Mouse (Mus musculus): ENCODE measurements at regions not wholly inside any gene's neighbourhood (a gene's known extent, or its start where the extent isn't known, plus 50 kb on each side); places are given as distances from the start of the nearest gene placed in this dataset.

DNA sequence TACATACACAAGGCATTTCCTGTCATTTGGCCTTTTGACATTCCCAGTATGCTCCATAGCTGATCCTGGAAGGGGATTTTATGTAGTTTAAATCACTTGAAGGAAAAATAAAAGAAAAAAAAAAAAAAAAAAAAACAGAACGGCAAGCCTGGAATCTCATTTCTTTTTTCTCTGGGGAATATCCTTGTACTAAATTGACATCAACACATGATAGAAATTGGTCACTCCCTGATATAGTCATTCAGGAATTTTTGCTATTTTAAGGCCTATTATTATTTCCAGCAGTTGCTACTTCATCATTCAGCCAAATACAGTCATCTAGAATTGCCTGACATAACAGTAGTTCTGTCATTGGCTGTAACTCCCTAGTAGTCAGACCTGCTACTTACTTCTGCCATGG, 538.8 kb upstream of the Zeb2 start:
- no peak for ATAC-seq (ENCODE audit: poor library complexity, severe bottlenecking)

- peak; percentile 60; the same call in 1 of the 2 replicates for ATAC-seq (ENCODE audit: poor library complexity, severe bottlenecking)
Measured at GRCm38 (mm10) chr2:45654693-45655092, 537.5 kb upstream of the Zeb2 start.

DNA sequence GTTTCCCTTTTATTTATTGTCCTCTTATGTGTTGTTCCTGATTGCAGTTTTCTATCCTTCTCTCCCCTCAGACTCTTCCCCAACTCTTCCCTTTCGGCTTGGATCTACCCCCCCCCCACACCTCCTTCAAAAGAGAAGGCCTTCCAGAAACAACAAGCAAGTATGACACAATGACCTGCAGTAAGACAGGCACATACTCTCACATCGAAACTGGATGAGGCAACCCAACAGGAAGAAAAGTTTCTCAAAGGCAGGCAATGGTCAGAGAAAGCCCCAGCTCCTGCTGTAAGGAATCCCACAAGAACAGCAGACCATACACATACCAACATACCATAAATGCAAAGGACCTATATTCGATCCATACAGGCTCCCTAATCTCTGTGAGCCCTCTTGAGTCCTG, 535.8 kb upstream of the Zeb2 start:
- peak; percentile 68 for ATAC-seq (ENCODE audit: poor library complexity, severe bottlenecking)

DNA sequence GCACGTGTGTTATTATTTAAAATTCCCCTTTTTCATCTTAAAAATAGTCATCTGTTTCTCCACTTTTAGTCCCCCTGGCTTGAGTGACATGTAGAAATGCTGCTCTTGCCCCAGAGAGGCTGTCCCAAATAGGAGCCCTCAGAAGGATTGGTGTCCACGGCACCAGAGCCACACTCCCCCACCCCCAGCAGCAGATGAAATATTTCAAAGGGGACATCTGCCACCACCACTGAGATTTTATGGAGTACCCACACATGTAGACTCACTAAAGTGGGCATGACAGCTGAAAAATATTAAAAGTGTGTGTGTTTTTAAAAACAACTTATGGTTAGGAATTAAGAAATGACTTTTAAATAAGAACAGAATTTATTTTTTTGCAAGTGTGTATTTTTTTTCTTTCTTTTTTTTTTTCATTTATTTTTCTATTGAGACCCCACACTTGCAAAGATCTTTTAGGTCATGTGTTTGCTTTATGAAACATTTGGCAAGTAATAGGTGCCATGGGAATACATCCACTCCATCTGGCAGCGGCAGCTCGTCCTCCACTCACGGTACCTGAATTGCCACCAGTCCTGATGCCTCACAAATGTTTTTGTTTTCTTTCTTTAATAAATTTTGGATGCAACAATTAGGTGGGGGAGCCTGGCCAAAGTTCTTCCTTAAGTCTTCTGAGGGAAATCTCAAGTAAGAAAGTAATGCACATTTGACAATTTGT, 533.2 kb upstream of the Zeb2 start:
- no peak for ATAC-seq (ENCODE audit: poor library complexity, severe bottlenecking)

DNA sequence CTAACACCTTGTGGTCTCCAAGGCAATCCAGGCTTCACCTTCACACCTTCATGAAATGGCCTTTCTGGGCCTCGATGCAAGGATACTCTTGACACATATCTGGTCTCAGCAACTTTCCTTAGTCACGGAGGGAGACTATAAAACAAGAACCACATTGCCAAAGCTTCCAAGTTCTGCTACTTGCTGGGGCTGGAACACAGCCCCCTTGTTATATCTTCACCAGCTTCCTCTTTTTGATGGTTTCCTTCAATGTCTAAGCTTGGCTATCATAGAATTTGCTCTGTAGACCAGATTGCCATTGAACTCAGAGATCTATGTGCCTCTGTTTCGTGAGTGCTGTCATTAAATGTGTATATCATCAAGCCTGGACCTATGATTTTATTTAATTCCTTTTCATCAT, 530.7 kb upstream of the Zeb2 start:
- ATAC-seq (ENCODE audit: poor library complexity, severe bottlenecking), result no peak

GRCm38 (mm10) chr2:45630081-45630480, 512.9 kb upstream of the Zeb2 start:
- ATAC-seq (ENCODE audit: poor library complexity, severe bottlenecking), result no peak

DNA sequence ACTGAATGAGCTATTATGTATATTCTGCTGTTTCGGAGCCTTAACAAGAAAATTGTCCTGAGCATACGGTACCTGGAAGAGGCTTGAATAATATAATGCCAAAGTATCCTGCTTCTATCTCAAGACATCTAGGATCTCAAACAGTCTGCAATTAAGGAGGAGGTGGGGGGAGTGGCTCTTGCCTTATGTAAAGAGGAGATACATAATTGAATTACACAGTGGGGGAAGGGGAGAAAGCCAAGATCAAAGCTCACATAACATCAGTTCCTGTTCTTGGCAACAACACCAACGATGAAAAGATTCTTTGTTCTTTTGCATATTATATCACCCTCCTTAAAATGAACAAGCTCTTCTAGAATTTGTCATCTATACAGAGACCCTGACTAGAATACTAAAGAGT, 512.4 kb upstream of the Zeb2 start:
- ATAC-seq (ENCODE audit: poor library complexity, severe bottlenecking), result no peak

- ATAC-seq (ENCODE audit: poor library complexity, severe bottlenecking), result no peak
Measured at GRCm38 (mm10) chr2:45623056-45623455, 505.9 kb upstream of the Zeb2 start.

DNA sequence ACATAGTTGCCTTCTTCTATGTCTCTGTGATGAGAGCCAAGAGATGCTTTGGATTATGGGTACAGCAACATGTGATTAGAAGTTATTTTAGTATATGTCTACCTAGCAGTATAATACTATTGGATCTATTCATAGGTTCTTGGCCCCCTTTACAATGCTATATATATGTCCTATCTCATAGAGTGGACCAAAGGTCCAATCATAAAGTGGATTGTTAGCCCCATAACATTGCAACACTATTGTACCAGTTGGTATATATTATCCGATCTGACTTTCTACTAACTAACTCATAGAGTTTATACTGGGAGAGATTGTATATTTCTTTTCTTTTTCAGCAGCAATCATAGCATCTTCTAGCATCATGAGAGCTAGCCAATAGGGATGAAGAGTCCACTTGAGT, 491.7 kb upstream of the Zeb2 start:
- no peak for ATAC-seq (ENCODE audit: poor library complexity, severe bottlenecking)

DNA sequence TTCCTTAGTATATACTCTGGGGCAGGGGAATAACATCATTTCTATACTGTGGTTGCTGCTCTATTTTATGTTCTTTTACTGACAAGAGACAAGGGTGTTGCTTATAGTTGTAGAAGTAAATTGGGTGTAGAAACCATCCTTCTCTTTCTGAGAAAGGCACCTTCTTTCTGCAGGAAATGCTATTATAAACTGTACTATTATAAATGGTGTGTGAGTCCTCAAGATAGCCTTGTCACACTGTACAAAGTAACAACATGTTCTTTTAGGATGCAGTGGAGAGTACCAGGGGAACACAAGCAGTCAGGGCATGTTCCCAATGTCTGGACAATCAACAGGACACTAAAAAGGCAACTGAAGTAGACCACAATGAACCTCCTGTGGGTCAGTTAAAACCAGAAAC, 490.2 kb upstream of the Zeb2 start:
- ATAC-seq (ENCODE audit: poor library complexity, severe bottlenecking), result no peak

DNA sequence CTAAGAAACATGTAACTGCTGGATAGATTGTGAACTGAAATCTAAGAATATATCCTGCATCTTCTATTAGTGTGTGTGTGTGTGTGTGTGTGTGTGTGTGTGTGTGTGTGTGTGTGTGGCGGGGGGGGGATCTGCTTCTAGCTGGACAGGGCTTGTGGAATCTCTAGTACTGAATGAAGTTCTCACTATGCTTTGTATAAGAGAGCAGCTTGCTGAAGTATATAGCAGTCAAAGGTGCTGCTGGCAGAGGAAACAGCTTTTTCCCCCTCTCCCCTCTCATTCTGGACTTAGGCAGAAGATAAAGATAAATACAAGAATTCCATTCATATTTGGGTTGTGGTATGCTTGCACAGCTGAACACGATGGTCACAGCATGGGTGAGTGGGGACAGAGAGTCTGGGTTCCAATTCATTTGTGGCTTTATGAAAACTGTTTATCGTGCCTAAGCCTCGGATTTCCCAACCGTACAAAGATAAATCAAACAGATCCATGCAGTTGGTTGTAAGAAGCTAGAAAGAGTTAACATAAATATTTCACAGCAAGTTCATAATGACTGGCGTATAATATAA, 484.2 kb upstream of the Zeb2 start:
- ATAC-seq (ENCODE audit: poor library complexity, severe bottlenecking), result no peak

GRCm38 (mm10) chr2:45593765-45594164, 476.6 kb upstream of the Zeb2 start:
- no peak for ATAC-seq (ENCODE audit: poor library complexity, severe bottlenecking)

- no peak for ATAC-seq (ENCODE audit: poor library complexity, severe bottlenecking)
Measured at GRCm38 (mm10) chr2:45590980-45591379, 473.8 kb upstream of the Zeb2 start.

DNA sequence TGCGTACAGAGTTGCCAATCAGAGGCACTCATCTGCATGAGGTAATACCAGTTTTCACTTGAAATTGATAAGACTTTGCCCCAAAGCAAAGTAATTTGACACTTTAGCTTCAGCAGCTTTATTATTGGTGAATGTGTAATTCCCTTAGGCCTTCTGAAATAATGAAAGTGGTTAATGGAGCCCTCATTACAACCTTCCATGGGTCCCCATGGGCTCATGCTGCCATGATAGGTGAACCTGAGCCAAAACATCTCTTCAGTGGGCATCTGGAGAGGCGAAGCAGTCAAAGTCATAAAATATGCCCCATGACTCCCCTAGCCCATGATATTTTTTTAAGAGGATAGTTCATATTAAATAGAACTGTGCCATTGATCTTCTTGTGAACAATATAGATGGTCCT, 471.1 kb upstream of the Zeb2 start:
- no peak for ATAC-seq (ENCODE audit: poor library complexity, severe bottlenecking)

GRCm38 (mm10) chr2:45586588-45587200, 469.5 kb upstream of the Zeb2 start:
- no peak for ATAC-seq (ENCODE audit: poor library complexity, severe bottlenecking)

DNA sequence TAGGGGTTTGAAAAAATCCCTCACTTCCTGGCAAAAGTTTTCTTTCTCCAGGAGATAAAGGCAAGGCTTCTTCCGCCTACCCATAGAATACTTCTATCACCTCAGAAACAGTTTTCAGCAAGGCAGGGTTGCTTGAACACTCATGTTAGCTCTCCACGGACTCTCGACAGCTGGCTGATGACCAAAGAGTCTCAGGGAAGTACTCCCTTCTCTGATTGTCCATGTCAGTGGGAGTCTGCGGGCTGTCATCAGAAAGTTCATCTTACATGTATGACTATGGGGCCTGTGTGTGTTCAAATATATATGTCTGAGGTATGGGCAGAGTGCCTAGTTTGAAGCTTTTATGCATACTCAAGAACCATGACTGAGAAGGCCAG, 464.3 kb upstream of the Zeb2 start:
- ATAC-seq (ENCODE audit: poor library complexity, severe bottlenecking), result no peak

- ATAC-seq (ENCODE audit: poor library complexity, severe bottlenecking), result no peak
Measured at GRCm38 (mm10) chr2:45580838-45581548, 463.8 kb upstream of the Zeb2 start.

- ATAC-seq (ENCODE audit: poor library complexity, severe bottlenecking), result no peak
Measured at GRCm38 (mm10) chr2:45572906-45573305, 455.7 kb upstream of the Zeb2 start.

DNA sequence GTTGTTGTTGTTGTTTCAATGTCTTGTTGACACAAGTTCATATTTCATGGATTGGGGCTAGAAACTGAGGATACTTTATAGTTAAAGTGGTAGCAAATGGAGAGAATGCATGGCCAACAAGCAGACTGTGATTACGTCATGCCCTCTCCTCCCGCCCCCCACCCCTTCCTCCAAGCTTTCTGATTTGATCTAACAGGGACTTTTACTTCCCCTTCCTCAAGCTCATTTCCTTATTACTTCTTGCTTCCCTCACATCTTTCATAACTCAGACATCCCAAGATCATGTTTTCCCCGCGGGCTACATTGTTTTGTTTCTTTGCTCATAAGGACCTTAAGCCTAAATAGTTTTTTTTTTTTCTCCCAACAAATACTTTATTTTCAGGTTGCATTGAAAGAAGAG, 437.5 kb upstream of the Zeb2 start:
- ATAC-seq (ENCODE audit: poor library complexity, severe bottlenecking), result peak; percentile 89

GRCm38 (mm10) chr2:45541394-45541793, 424.2 kb upstream of the Zeb2 start:
- no peak for ATAC-seq (ENCODE audit: poor library complexity, severe bottlenecking)

DNA sequence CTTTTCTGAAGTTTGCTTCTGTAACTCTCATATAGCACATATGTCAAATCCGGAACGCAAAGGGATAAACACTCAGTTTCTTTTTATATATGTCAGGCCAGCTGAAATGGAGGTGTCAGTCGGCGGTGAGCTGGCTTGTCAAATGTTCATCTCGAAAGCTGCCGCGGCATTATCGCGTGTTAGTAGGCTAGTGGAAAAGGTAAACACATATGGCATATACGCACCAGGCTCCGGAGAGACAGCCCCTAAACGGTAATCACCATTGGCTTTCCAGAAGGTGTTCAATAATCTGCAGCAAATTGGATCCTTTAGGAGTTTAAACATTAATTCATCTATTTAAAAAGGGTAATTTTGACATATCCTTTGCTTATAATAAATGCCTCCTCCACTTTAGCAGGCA, 421.8 kb upstream of the Zeb2 start:
- ATAC-seq (ENCODE audit: poor library complexity, severe bottlenecking), result no peak

- ATAC-seq (ENCODE audit: poor library complexity, severe bottlenecking), result no peak
Measured at GRCm38 (mm10) chr2:45537722-45538121, 420.5 kb upstream of the Zeb2 start.

Measured in megakaryocyte, adult 5-6 weeks (primary cell).